Comparison of ENCODE assay signal across 16 mouse cellular contexts in genomic region chr4:154949589-154949982, GRCm38 (mm10). TPM values are rescaled to one million over a fixed set of nuclear protein-coding genes. Genes with fewer than 3 reads are reported as not detected.
DNase-seq lines count a peak whose midpoint lies in the region; ATAC-seq and TF ChIP-seq lines count a peak whose summit lies in the region.
"Had no signal": no experiment of that assay in that cellular context is flagged by ENCODE, and none has a peak within 500 bp of the region (broad histone marks: within the 10 kb centered on the region; RNA-seq: fewer than 3 reads in every experiment).

No protein-coding gene starts in this region.

- peaks cover 50% of the 10 kb centered on the region for H3K27me3 ChIP-seq in embryonic facial prominence, embryonic 14.5 days (replicated peaks; ENCODE audit: control insufficient read depth, insufficient read depth, low read length)
- peaks cover 35% of the 10 kb centered on the region for H3K27me3 ChIP-seq in hindbrain, embryonic 13.5 days
- H3K27me3 ChIP-seq in midbrain, embryonic 16.5 days (ENCODE audit: control insufficient read depth, insufficient read depth, low read depth, low read length): peaks cover under 1% of the 10 kb centered on the region; the same call in 1 of the 2 replicates
- H3K27me3 ChIP-seq in heart, embryonic 12.5 days (replicated peaks): peaks cover 65% of the 10 kb centered on the region
- H3K27me3 ChIP-seq in heart, embryonic 10.5 days (ENCODE audit: insufficient read depth, poor library complexity, severe bottlenecking): peaks cover 67% of the 10 kb centered on the region

- H3K4me2 ChIP-seq in embryonic facial prominence, embryonic 14.5 days (ENCODE audit: low read depth, low read length): peak overlapping the region; percentile 20; the same call in 1 of the 2 replicates
- peak overlapping the region; percentile 29; the same call in 1 of the 2 replicates for H3K4me2 ChIP-seq in hindbrain, embryonic 13.5 days
- H3K4me2 ChIP-seq in midbrain, embryonic 16.5 days (ENCODE audit: low read length): peak overlapping the region; percentile 13; the same call in 1 of the 2 replicates
- H3K4me2 ChIP-seq in heart, embryonic 12.5 days: no peak overlapping the region

- no peak overlapping the region for H3K4me3 ChIP-seq in embryonic facial prominence, embryonic 14.5 days (ENCODE audit: low read depth, low read length)
- no peak overlapping the region; the same call in 1 of the 2 replicates for H3K4me3 ChIP-seq in hindbrain, embryonic 13.5 days
- H3K4me3 ChIP-seq in midbrain, embryonic 16.5 days (ENCODE audit: low read depth, low read length): 0 out of 2 replicates have a peak overlapping the region, but pooled peaks have one; percentile 7
- no peak overlapping the region for H3K4me3 ChIP-seq in heart, embryonic 12.5 days
- no peak overlapping the region for H3K4me3 ChIP-seq in heart, embryonic 10.5 days
- H3K4me3 ChIP-seq: erythroblast, embryonic 14.5 days had no signal

- peaks cover 8% of the 10 kb centered on the region; the same call in 1 of the 2 replicates for H3K4me1 ChIP-seq in embryonic facial prominence, embryonic 14.5 days (ENCODE audit: control insufficient read depth, insufficient read depth, low read length)
- peaks cover 60% of the 10 kb centered on the region for H3K4me1 ChIP-seq in hindbrain, embryonic 13.5 days (replicated peaks)
- peaks cover 14% of the 10 kb centered on the region for H3K4me1 ChIP-seq in midbrain, embryonic 16.5 days (ENCODE audit: control insufficient read depth, insufficient read depth, low read length)
- 0 out of 2 replicates have a peak, but pooled peaks cover 11% of the 10 kb centered on the region for H3K4me1 ChIP-seq in heart, embryonic 12.5 days (replicated peaks)
- peaks cover 27% of the 10 kb centered on the region for H3K4me1 ChIP-seq in heart, embryonic 10.5 days

- peak; percentile 93 for DNase-seq in brain, embryonic 14.5 days (ENCODE audit: low read depth)
- peak; percentile 59 for DNase-seq in embryonic facial prominence, embryonic 14.5 days (ENCODE audit: low spot score)
- DNase-seq in heart, embryonic 10.5 days (ENCODE audit: low spot score): no peak
- DNase-seq in adrenal gland, adult (ENCODE audit: inconsistent age in 2 of 2, low spot score in 1 of 2): no peak
- DNase-seq in layer of hippocampus, adult 8-10 months (ENCODE audit: low spot score in 2 of 2): no peak
- DNase-seq: cerebellum, adult 2 months; heart, postnatal 14 days; kidney, adult 9 months; layer of hippocampus, adult 9-11 months had no signal

- no peak for ATAC-seq in embryonic facial prominence, embryonic 14.5 days (ENCODE audit: low read depth)
- no peak for ATAC-seq in hindbrain, embryonic 13.5 days (ENCODE audit: low FRiP score)
- no peak for ATAC-seq in midbrain, embryonic 16.5 days
- ATAC-seq in heart, embryonic 12.5 days (ENCODE audit: insufficient number of reproducible peaks, low FRiP score): no peak
- ATAC-seq: CD4-positive, CD25-positive, alpha-beta regulatory T cell, adult 4 months had no signal

- no peak overlapping the region for H3K9ac ChIP-seq in embryonic facial prominence, embryonic 14.5 days (ENCODE audit: low read depth, low read length)
- H3K9ac ChIP-seq in hindbrain, embryonic 13.5 days: 0 out of 2 replicates have a peak overlapping the region, but pooled peaks have one; percentile 19
- H3K9ac ChIP-seq in midbrain, embryonic 16.5 days (ENCODE audit: low read depth, low read length): no peak overlapping the region
- no peak overlapping the region for H3K9ac ChIP-seq in heart, embryonic 12.5 days

- 11% methylated on average over 10 of the region's 16 CpGs for WGBS in embryonic facial prominence, embryonic 14.5 days
- WGBS in hindbrain, embryonic 13.5 days: 2% methylated on average over 16 of the region's 16 CpGs
- WGBS in midbrain, embryonic 16.5 days: 4% methylated on average over 16 of the region's 16 CpGs
- WGBS in heart, embryonic 12.5 days: 20% methylated on average over 16 of the region's 16 CpGs
- 16% methylated on average over 16 of the region's 16 CpGs for WGBS in heart, embryonic 10.5 days

- H3K27ac ChIP-seq in embryonic facial prominence, embryonic 14.5 days (replicated peaks; ENCODE audit: low read depth, low read length): no peak overlapping the region
- H3K27ac ChIP-seq in hindbrain, embryonic 13.5 days: 0 out of 2 replicates have a peak overlapping the region, but pooled peaks have one; percentile 80
- peak overlapping the region; percentile 76; the same call in 1 of the 2 replicates for H3K27ac ChIP-seq in midbrain, embryonic 16.5 days (ENCODE audit: low read length)
- H3K27ac ChIP-seq in heart, embryonic 12.5 days (ENCODE audit: poor library complexity, severe bottlenecking): no peak overlapping the region
- H3K27ac ChIP-seq in heart, embryonic 10.5 days: no peak overlapping the region

- no peaks in the 10 kb centered on the region for H3K36me3 ChIP-seq in embryonic facial prominence, embryonic 14.5 days (ENCODE audit: control insufficient read depth, insufficient read depth, low read length)
- H3K36me3 ChIP-seq in hindbrain, embryonic 13.5 days: no peaks in the 10 kb centered on the region
- H3K36me3 ChIP-seq in midbrain, embryonic 16.5 days (ENCODE audit: control insufficient read depth, insufficient read depth, low read length): no peaks in the 10 kb centered on the region
- H3K36me3 ChIP-seq in heart, embryonic 12.5 days: no peaks in the 10 kb centered on the region
- no peaks in the 10 kb centered on the region for H3K36me3 ChIP-seq in heart, embryonic 10.5 days

- H3K9me3 ChIP-seq in embryonic facial prominence, embryonic 14.5 days (ENCODE audit: control insufficient read depth, low read length): no peaks in the 10 kb centered on the region
- no peaks in the 10 kb centered on the region for H3K9me3 ChIP-seq in hindbrain, embryonic 13.5 days
- no peaks in the 10 kb centered on the region for H3K9me3 ChIP-seq in midbrain, embryonic 16.5 days (replicated peaks; ENCODE audit: control insufficient read depth, low read length, poor library complexity, severe bottlenecking)
- no peaks in the 10 kb centered on the region for H3K9me3 ChIP-seq in heart, embryonic 12.5 days (replicated peaks)
- H3K9me3 ChIP-seq in heart, embryonic 10.5 days: no peaks in the 10 kb centered on the region

- no peak for TF ChIP-seq CTCF in brain, embryonic 14.5 days (IDR thresholded peaks at IDR 0.05; ENCODE audit: borderline replicate concordance, extremely low read depth, insufficient read depth, insufficient read length)

- TF ChIP-seq POLR2A in brain, embryonic 14.5 days (IDR thresholded peaks at IDR 0.05; ENCODE audit: borderline replicate concordance, extremely low read depth, insufficient read depth, insufficient read length, poor library complexity, severe bottlenecking): no peak

RNA-seq across cellular contexts. Expression of gene Hes5, which starts 11.1 kb away (rescaled TPM):
- 76.0 and 114 TPM in 2 replicates for polyA plus RNA-seq in brain, embryonic 14.5 days (2012; rRNA removed)
- polyA plus RNA-seq in embryonic facial prominence, embryonic 14.5 days (2014; fragmentation: Nextera tagmentation; extraction: Ambion mirVana): 2.1 and 2.8 TPM in 2 replicates
- 154 and 185 TPM in 2 replicates for polyA plus RNA-seq in hindbrain, embryonic 13.5 days (2015; fragmentation: Nextera tagmentation; extraction: Ambion mirVana)
- 107 and 135 TPM in 2 replicates for polyA plus RNA-seq in midbrain, embryonic 16.5 days (2015; fragmentation: Nextera tagmentation; extraction: Ambion mirVana)
- polyA plus RNA-seq in heart, embryonic 12.5 days (2016; fragmentation: Nextera tagmentation; extraction: Ambion mirVana): 0.70 TPM in 1 of 2 replicates, not detected in the other
- polyA plus RNA-seq in heart, embryonic 10.5 days (2016; fragmentation: Nextera tagmentation; extraction: Ambion mirVana): 0.15 and 0.26 TPM in 2 replicates
- 10 to 100 TPM; 15.1 to 33.7 (median 22.6) TPM for total RNA-seq in layer of hippocampus, adult 8-10 months (2022)
- total RNA-seq: granulocyte monocyte progenitor cell, adult 5-6 weeks; heart, postnatal 14 days had no signal
- polyA plus RNA-seq: erythroblast, embryonic 14.5 days had no signal

RNA-seq across cellular contexts. Expression of gene Pank4, which starts 14.3 kb away (rescaled TPM):
- 68.0 and 95.5 TPM in 2 replicates for polyA plus RNA-seq in brain, embryonic 14.5 days (2012; rRNA removed)
- 34.5 and 38.8 TPM in 2 replicates for polyA plus RNA-seq in embryonic facial prominence, embryonic 14.5 days (2014; fragmentation: Nextera tagmentation; extraction: Ambion mirVana)
- 37.4 and 38.1 TPM in 2 replicates for polyA plus RNA-seq in hindbrain, embryonic 13.5 days (2015; fragmentation: Nextera tagmentation; extraction: Ambion mirVana)
- polyA plus RNA-seq in midbrain, embryonic 16.5 days (2015; fragmentation: Nextera tagmentation; extraction: Ambion mirVana): 42.1 and 45.5 TPM in 2 replicates
- 45.7 and 46.2 TPM in 2 replicates for polyA plus RNA-seq in heart, embryonic 12.5 days (2016; fragmentation: Nextera tagmentation; extraction: Ambion mirVana)
- polyA plus RNA-seq in heart, embryonic 10.5 days (2016; fragmentation: Nextera tagmentation; extraction: Ambion mirVana): 45.3 and 49.2 TPM in 2 replicates
- total RNA-seq in layer of hippocampus, adult 8-10 months (2022): 10 to 100 TPM; 34.4 to 46.8 (median 42.3) TPM

RNA-seq across cellular contexts. Expression of gene Tnfrsf14, which starts 21.2 kb away (rescaled TPM):
- 0.79 and 1.8 TPM in 2 replicates for polyA plus RNA-seq in brain, embryonic 14.5 days (2012; rRNA removed)
- 0.98 and 1.3 TPM in 2 replicates for polyA plus RNA-seq in embryonic facial prominence, embryonic 14.5 days (2014; fragmentation: Nextera tagmentation; extraction: Ambion mirVana)
- polyA plus RNA-seq in hindbrain, embryonic 13.5 days (2015; fragmentation: Nextera tagmentation; extraction: Ambion mirVana): 0.22 and 0.25 TPM in 2 replicates
- polyA plus RNA-seq in midbrain, embryonic 16.5 days (2015; fragmentation: Nextera tagmentation; extraction: Ambion mirVana): 0.42 TPM in 1 of 2 replicates, not detected in the other
- 1.8 and 2.9 TPM in 2 replicates for polyA plus RNA-seq in heart, embryonic 12.5 days (2016; fragmentation: Nextera tagmentation; extraction: Ambion mirVana)
- 1.6 and 2.6 TPM in 2 replicates for polyA plus RNA-seq in heart, embryonic 10.5 days (2016; fragmentation: Nextera tagmentation; extraction: Ambion mirVana)
- 1 to 10 TPM; 1.6 to 5.2 (median 3.8) TPM for total RNA-seq in layer of hippocampus, adult 8-10 months (2022)
- polyA plus RNA-seq: neural tube, embryonic 14.5 days had no signal

RNA-seq across cellular contexts. Expression of gene Fam213b, which starts 50.7 kb away (rescaled TPM):
- 28.9 and 30.7 TPM in 2 replicates for polyA plus RNA-seq in brain, embryonic 14.5 days (2012; rRNA removed)
- 50.3 and 52.1 TPM in 2 replicates for polyA plus RNA-seq in embryonic facial prominence, embryonic 14.5 days (2014; fragmentation: Nextera tagmentation; extraction: Ambion mirVana)
- 44.1 and 48.8 TPM in 2 replicates for polyA plus RNA-seq in hindbrain, embryonic 13.5 days (2015; fragmentation: Nextera tagmentation; extraction: Ambion mirVana)
- 59.3 and 64.5 TPM in 2 replicates for polyA plus RNA-seq in midbrain, embryonic 16.5 days (2015; fragmentation: Nextera tagmentation; extraction: Ambion mirVana)
- 35.8 and 38.5 TPM in 2 replicates for polyA plus RNA-seq in heart, embryonic 12.5 days (2016; fragmentation: Nextera tagmentation; extraction: Ambion mirVana)
- polyA plus RNA-seq in heart, embryonic 10.5 days (2016; fragmentation: Nextera tagmentation; extraction: Ambion mirVana): 24.6 and 32.3 TPM in 2 replicates
- total RNA-seq in layer of hippocampus, adult 8-10 months (2022): 10 to 100 TPM; 49.5 to 59.8 (median 57.0) TPM

Comparison
In these comparisons a context has a peak if more than half of its experiments do, and no peak if none do; other contexts are left out.
1. DNase-seq: peak in brain, embryonic 14.5 days (single experiment) and embryonic facial prominence, embryonic 14.5 days (single experiment); none in heart, embryonic 10.5 days (single experiment), adrenal gland, adult (0 of 2) and layer of hippocampus, adult 8-10 months (0 of 2).
2. H3K27ac ChIP-seq: peak in hindbrain, embryonic 13.5 days (single experiment) and midbrain, embryonic 16.5 days (single experiment); none in embryonic facial prominence, embryonic 14.5 days (single experiment), heart, embryonic 12.5 days (single experiment) and heart, embryonic 10.5 days (single experiment).
3. RNA of gene Hes5, which starts 11.1 kb away (polyA plus RNA-seq): 154 to 185 TPM in hindbrain, embryonic 13.5 days, 107 to 135 TPM in midbrain, embryonic 16.5 days and 76.0 to 114 TPM in brain, embryonic 14.5 days; 2.1 to 2.8 TPM in embryonic facial prominence, embryonic 14.5 days, 0.70 TPM in heart, embryonic 12.5 days and 0.15 to 0.26 TPM in heart, embryonic 10.5 days; every median in the first group is over 10 times any median in the second.